Mouse (Mus musculus) embryonic facial prominence, embryonic 10.5 days (tissue): ENCODE data around the gene Ivns1abp. TPM values are rescaled to one million over a fixed set of nuclear protein-coding genes. Genes with fewer than 3 reads are reported as not detected.
"Not testable (repeated sequence)": the region's sequence is repeated elsewhere in the genome, so short reads cannot be mapped to it uniquely, and the experiment has no call there.

Experiments used
- DNase-seq: peaks from one replicate; pipeline ENCODE4 v3.0.0-alpha.2; 2017; ENCODE audit warnings: low spot score
- H3K27ac ChIP-seq: fragments of 300-500 bp; sonication (generic); replicated peaks from 2 replicates; pipeline ENCODE4 v1.5.1; 2016; ENCODE audit warnings: mild to moderate bottlenecking
- H3K27me3 ChIP-seq: fragments of 300-500 bp; sonication (generic); replicated peaks from 2 replicates; pipeline ENCODE4 v1.6.1; 2016; ENCODE audit warnings: low read depth, mild to moderate bottlenecking; ENCODE audit not compliant: poor library complexity, severe bottlenecking
- H3K36me3 ChIP-seq: fragments of 300-500 bp; sonication (generic); replicated peaks from 2 replicates; pipeline ENCODE4 v1.6.1; 2016; ENCODE audit warnings: mild to moderate bottlenecking, moderate library complexity
- H3K4me1 ChIP-seq: fragments of 300-500 bp; sonication (generic); 2 replicates; pipeline ENCODE4 v1.6.1; 2016
- H3K4me3 ChIP-seq: fragments of 300-500 bp; sonication (generic); 2 replicates; pipeline ENCODE4 v1.5.1; 2016; ENCODE audit warnings: mild to moderate bottlenecking, moderate library complexity
- H3K9me3 ChIP-seq: fragments of 300-500 bp; sonication (generic); 2 replicates; pipeline ENCODE4 v1.6.1; 2016; ENCODE audit warnings: mild to moderate bottlenecking
- WGBS: fragments of 180-500 bp; shearing (Covaris S2); methylation state at CpG from one replicate; pipeline ENCODE4 v1.1.7; 2016; 5-methylcytosine and 5-hydroxymethylcytosine counted together
- polyA plus RNA-seq: library from polyadenylated mRNA; unstranded; fragments of >200 nt; fragmentation: Nextera tagmentation; extraction: Ambion mirVana; gene quantifications from 2 replicates; pipeline ENCODE4 v1.2.1, GENCODE M21; 2016

Ivns1abp gene
- polyA plus RNA-seq, 1 experiment from 2014 or later, result 402 TPM

DNA sequence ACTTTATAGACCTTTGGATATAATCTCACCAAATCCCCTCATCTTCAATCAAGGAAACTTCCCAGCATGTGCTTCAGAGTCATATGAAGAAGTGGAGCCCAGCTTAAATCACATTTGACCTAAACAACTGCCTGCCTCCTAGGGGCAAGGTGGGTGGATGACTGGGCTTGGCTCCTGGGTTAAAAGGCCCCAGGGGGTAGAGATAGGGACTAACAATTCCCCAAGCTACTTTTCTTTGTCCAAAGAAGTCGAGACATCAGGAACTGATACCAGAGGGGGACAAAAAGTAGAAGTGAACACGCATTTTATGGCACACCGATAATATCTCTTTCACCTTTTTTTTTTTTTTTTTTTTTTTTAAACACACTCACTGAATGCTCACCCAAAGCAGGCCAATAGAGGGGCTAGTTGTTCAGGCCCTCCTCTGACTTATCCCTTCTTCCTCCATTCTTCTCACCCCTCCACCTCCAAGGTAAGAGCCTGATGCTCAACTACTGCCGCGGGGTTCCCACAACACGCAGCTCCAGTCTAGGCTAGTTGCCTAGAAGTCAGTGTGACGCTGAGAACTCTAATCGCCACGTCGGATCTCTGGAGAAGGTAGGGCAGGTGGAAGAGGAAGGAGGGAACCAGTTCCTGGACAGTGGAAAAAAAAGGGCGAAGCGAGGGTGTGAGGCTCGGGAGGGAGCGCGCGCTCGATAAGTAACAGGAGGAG is 550 bp upstream of the Ivns1abp start:
- Histone ChIP-seq H3K4me3 (peak overlapping the region; percentile 93), H3K27ac (peak overlapping the region; percentile 98), H3K36me3 (peaks cover 2% of the 10 kb centered on the region), H3K9me3 (no peaks in the 10 kb centered on the region), H3K27me3 (no peaks in the 10 kb centered on the region), H3K4me1 (peaks cover 58% of the 10 kb centered on the region)
- WGBS, result under 1% methylated on average over 17 of the region's 17 CpGs
- peak; percentile 40 for DNase-seq

DNA sequence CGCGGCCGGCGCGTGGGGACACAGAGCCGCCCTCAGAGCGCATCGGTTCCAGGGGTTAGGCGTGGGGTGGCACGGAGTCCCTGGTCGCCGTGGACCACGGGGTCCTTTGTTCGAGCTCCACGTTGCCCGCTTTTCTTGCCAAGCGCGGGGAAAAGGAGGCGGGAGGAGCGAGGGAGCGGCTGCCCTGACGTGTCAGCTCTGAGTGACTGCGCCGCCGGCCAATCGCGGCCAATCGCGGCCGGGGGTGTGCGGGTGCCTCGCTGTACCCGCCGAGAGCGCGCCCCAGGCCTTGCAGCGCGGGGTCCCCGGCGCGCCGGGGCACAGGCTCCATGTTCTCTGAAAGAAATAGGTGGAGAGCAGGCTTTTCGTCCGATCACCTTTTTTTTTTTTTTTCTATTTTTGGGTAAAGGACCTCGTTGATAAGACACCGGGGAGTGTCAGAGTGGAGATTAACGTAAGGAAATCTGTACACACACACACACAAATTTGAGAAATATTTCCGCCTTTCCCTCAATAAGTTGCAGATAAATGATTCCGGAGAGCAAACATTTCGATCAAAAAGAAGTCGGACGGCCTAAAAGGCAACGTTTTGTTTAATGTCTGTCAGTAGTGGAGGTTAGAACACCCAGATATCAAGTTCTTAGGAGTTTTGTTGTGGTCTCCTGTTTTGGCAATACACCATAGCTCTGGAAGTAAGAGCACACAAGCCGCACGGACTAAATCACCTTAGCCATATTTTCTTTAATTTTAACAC is 1.0 kb downstream of the Ivns1abp start:
- WGBS, result under 1% methylated on average over 55 of the region's 55 CpGs
- peaks cover 48% of the 10 kb centered on the region for H3K4me1 ChIP-seq
- peak; percentile 95 for DNase-seq
- peaks cover 15% of the 10 kb centered on the region for H3K36me3 ChIP-seq
- H3K27ac ChIP-seq, result peak overlapping the region; percentile 98
- H3K27me3 ChIP-seq, result no peaks in the 10 kb centered on the region
- no peaks in the 10 kb centered on the region for H3K9me3 ChIP-seq
- H3K4me3 ChIP-seq, result peak overlapping the region; percentile 93

DNA sequence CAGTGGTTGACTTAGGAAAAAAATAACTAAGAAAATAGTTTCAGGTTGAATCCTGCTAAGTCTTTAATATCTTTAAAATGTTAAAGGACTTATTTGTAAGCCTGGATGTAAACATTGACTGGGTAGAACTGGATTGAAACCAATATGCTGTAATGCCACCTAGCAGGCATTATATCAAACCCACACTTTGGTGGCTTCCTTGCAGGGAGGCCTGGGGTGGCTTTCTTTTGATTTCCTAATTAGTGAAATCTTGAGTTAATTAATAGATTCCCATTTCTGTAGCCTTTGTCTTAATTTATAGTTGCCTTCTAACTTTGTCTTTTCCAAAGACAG is 1.6 kb downstream of the Ivns1abp start:
- no peaks in the 10 kb centered on the region for H3K9me3 ChIP-seq
- no peak for DNase-seq
- peaks cover 48% of the 10 kb centered on the region for H3K4me1 ChIP-seq
- peak overlapping the region; percentile 98 for H3K27ac ChIP-seq
- H3K4me3 ChIP-seq, result peak overlapping the region; percentile 93
- peaks cover 21% of the 10 kb centered on the region for H3K36me3 ChIP-seq
- H3K27me3 ChIP-seq, result no peaks in the 10 kb centered on the region

DNA sequence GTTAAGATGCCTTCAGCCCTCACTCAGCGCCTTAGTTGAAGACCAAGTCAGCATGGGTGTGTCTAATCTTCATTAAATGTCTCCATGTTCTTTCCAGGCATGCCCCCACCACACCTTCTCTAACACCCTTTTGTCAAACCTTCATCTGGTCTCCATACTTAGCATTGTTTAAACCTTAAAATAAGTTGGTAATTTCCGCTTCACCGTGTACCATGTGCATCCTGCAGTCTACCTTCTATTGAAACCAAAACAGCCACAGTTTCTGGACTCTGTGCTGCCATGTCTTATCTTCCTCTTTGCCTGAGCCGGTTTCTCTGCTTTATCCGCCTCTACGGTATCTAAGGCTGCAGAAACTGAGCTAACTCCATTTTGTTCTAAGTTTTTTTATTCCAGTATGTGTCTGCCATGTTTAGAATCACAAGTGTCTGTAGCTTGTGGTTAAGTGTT is 2.4 kb downstream of the Ivns1abp start:
- Histone ChIP-seq H3K9me3 (no peaks in the 10 kb centered on the region), H3K36me3 (peaks cover 29% of the 10 kb centered on the region), H3K4me3 (peak overlapping the region; percentile 93), H3K4me1 (peaks cover 46% of the 10 kb centered on the region), H3K27me3 (no peaks in the 10 kb centered on the region), H3K27ac (peak overlapping the region; percentile 19; the same call in 1 of the 2 replicates)
- no peak for DNase-seq
- WGBS, result 61% methylated on average over 6 of the region's 6 CpGs

DNA sequence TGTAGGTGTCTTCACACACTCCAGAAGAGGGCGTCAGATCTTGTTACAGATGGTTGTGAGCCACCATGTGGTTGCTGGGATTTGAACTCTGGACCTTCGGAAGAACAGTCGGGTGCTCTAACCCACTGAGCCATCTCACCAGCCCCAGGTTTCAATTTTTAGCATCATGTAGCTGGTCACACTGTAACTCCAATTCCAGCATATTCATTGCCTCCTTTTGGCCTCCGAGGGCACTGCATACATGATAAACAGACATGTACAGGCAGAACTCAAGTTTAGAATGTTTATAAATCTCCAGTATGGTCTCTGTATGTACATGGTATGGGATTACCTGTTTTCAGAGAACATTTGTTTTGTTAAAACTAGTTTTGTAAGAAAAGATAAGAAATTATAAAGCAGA is 4.0 kb downstream of the Ivns1abp start:
- not testable (repeated sequence) for H3K27ac ChIP-seq, H3K4me3 ChIP-seq, H3K27me3 ChIP-seq, DNase-seq, H3K9me3 ChIP-seq
- H3K36me3 ChIP-seq, result peaks cover 45% of the 10 kb centered on the region
- WGBS, result 84% methylated on average over 4 of the region's 4 CpGs
- peaks cover 30% of the 10 kb centered on the region for H3K4me1 ChIP-seq

DNA sequence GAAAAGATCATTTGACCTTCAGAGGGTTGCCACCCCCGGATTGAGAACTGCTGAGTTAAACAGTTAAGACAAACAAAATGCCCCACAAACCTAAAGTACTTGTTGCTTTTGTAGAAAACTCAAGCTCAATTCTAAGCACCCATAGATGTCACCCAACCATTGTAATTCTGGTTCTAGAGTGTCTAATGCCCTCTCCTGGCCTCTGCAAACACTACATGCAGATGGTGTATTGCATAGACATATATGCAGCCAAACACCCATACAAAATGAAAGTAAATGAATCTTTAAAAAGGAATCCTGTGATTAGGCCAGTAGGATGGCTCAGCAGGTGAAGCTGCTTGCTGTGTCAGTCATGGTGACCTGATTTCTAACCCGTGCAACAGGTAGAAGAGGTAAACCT is 8.6 kb downstream of the Ivns1abp start:
- no peak overlapping the region for H3K4me3 ChIP-seq
- H3K4me1 ChIP-seq, result peaks cover 6% of the 10 kb centered on the region; the same call in 1 of the 2 replicates
- DNase-seq, result no peak
- WGBS, result 84% methylated on average over 2 of the region's 2 CpGs
- H3K27me3 ChIP-seq, result no peaks in the 10 kb centered on the region
- H3K27ac ChIP-seq, result no peak overlapping the region
- H3K9me3 ChIP-seq, result no peaks in the 10 kb centered on the region
- peaks cover 91% of the 10 kb centered on the region for H3K36me3 ChIP-seq

DNA sequence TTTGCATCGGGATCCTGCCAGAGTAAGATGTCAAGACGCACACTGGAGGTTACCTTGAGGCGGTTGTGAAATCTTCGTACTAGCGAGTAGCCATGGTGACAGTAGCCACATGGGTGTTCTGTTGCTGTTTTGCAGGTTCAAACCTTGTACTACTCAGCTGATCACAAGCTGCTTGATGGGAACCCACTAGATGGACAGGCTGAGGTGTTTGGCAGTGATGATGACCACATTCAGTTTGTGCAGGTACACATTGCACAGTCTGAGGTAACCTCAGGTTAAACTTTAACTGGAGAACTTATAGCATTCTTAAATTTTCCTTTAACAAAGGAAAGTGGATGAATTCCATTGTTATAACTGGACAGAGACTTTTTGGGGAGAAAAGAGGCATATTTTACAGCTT is 11.7 kb downstream of the Ivns1abp start:
- WGBS, result 94% methylated on average over 5 of the region's 5 CpGs
- H3K36me3 ChIP-seq, result peaks cover 100% of the 10 kb centered on the region

DNA sequence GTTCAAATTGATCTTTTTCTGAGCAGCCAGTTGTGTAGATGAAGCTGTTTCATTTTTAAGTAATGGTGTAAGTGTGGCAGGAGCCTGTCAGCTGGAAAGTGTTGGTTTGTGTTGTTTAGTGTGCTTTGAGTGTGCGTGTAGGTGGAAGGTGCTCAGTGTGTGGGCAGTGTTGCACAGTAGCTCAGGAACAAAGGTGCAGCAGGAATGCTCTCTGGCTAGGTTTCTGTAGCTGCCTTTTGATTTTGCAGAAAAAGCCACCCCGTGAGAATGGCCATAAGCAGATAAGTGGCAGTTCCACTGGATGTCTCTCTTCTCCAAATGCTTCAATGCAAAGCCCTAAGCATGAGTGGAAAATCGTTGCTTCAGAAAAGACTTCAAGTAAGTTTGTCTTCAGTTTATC is 15.1 kb downstream of the Ivns1abp start:
- Histone ChIP-seq H3K4me3 (no peak overlapping the region), H3K36me3 (peaks cover 100% of the 10 kb centered on the region), H3K27ac (no peak overlapping the region), H3K4me1 (no peaks in the 10 kb centered on the region), H3K9me3 (no peaks in the 10 kb centered on the region), H3K27me3 (no peaks in the 10 kb centered on the region)
- no peak for DNase-seq
- 95% methylated on average over 3 of the region's 3 CpGs for WGBS

More for the DNA sequence above, 11.7 kb downstream of the Ivns1abp start:
- Histone ChIP-seq H3K27me3 (no peaks in the 10 kb centered on the region), H3K4me1 (no peaks in the 10 kb centered on the region), H3K4me3 (no peak overlapping the region), H3K27ac (no peak overlapping the region), H3K9me3 (no peaks in the 10 kb centered on the region)
- no peak for DNase-seq

DNA sequence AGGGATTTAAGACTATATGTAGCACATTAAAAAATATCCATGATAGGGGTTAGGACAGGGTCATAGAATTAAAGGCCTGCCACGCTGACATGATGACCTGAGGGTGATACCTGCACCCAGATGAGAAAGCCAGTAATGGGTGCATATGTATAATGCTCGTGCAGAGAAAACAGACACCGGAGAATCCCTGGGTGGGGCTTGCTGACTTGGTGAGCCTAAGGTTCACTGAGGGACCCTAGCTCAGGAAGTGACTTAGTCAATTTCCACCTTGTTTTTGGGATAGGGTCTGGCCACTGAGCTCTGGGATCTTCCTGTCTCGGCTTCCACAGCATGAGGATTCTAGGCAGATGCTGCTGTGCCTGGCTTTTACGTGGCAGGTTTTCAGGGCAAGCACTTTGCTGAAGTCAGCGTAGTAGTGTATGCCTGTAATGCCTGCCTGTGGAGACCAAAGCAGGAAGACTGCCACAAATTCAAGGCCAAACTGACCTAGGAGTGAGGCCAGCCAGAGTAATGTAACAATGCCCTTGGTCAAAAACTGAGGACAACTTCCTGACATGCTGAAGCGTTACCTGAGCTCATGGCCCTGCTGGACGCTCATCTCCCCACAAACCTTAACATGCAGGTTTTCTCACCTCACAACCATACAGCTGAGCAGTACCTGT is 22.8 kb downstream of the Ivns1abp start:
- H3K4me1 ChIP-seq, result no peaks in the 10 kb centered on the region
- H3K4me3 ChIP-seq, result no peak overlapping the region
- peaks cover 96% of the 10 kb centered on the region for H3K36me3 ChIP-seq
- 89% methylated on average over 8 of the region's 8 CpGs for WGBS
- DNase-seq, result no peak
- no peaks in the 10 kb centered on the region for H3K27me3 ChIP-seq
- H3K27ac ChIP-seq, result no peak overlapping the region
- H3K9me3 ChIP-seq, result no peaks in the 10 kb centered on the region

DNA sequence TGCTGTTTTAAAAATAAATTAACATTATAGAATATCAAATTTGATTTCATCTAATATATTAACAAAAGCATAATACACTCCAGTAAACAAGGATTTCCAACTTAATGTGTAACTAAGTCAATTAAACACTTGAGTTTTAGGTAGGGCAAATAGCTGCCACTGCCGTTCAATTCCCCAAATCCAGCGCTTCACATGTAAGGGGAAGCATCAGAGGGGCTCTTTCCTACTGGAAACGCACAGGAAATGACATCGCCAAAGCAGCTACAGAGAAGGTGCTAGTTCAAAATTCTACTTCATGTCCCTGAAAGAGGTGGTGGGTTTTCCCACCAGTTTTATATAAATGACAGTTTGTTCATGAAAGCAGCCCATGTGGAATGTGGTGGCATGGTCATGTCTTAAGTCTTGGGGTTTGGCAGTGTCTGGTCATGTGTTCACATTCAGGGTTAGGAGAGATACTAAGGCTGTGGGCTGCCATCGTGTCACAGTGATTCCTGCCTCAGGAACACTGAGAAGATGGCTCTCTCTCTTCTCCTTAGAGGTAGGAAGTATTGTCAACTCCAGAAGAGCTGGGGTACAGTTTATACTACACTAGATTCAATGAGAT is 23.5 kb downstream of the Ivns1abp start:
- no peaks in the 10 kb centered on the region for H3K27me3 ChIP-seq
- no peak overlapping the region for H3K4me3 ChIP-seq
- DNase-seq, result no peak
- no peak overlapping the region for H3K27ac ChIP-seq
- WGBS, result 89% methylated on average over 5 of the region's 5 CpGs
- no peaks in the 10 kb centered on the region for H3K9me3 ChIP-seq
- H3K36me3 ChIP-seq, result peaks cover 88% of the 10 kb centered on the region
- no peaks in the 10 kb centered on the region for H3K4me1 ChIP-seq

DNA sequence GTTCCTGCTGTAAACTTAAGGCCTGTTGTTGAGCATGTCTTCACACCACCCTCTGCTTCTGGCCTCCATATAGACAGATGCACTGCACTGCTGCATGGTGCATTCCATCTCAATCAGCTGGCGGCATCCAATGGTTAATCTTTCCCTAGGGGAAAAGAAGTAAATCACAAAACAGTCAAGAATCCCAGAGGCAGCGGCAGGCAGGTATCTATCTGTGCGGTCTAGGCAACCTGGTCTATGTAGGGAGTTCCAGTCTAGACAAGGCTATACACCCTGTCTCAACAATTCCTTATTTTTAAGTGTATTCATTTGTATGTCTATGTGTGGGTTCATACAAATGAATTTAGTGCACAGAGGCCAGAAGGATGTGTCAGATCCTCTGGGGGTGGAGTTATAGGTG is 24.2 kb downstream of the Ivns1abp start:
- H3K27ac ChIP-seq, result no peak overlapping the region
- peaks cover 82% of the 10 kb centered on the region for H3K36me3 ChIP-seq
- no peak overlapping the region for H3K4me3 ChIP-seq
- 94% methylated on average over 3 of the region's 3 CpGs for WGBS
- H3K27me3 ChIP-seq, result no peaks in the 10 kb centered on the region
- no peaks in the 10 kb centered on the region for H3K4me1 ChIP-seq
- DNase-seq, result no peak
- H3K9me3 ChIP-seq, result no peaks in the 10 kb centered on the region

DNA sequence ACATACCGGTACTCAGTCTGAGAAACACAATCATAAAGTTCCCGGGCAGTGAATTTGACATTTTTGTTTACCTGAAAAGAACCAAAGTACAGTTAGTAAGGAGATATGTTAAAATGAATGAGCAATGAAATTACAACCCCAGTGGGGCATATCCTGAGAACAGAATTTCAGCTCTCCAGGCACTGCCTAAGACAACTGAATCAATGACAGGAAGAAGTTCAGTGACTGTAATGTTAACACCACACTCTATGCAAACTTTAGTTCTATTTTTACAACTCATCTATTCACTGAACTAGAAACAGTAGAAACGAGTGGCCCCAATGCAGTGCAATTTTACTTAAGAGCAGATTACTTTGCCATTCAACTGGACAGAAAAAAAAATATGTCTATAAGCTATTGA is 26.3 kb downstream of the Ivns1abp start:
- H3K27ac ChIP-seq, result no peak overlapping the region
- WGBS, result 88% methylated on average over 3 of the region's 3 CpGs
- no peak for DNase-seq
- no peaks in the 10 kb centered on the region for H3K9me3 ChIP-seq
- H3K36me3 ChIP-seq, result peaks cover 74% of the 10 kb centered on the region
- no peaks in the 10 kb centered on the region for H3K4me1 ChIP-seq
- H3K4me3 ChIP-seq, result no peak overlapping the region
- no peaks in the 10 kb centered on the region for H3K27me3 ChIP-seq
